Mouse (Mus musculus) forelimb bud, embryonic 11.5 days (tissue): ENCODE data around the gene Mief2.
A peak's percentile ranks its signal among the peaks of the same experiment; 100 is the strongest.

Experiments used
- DNase-seq: peaks from one replicate; pipeline ENCODE4 v3.0.0-alpha.2; 2012; ENCODE audit warnings: low read depth, low spot score

Gene Mief2

DNA sequence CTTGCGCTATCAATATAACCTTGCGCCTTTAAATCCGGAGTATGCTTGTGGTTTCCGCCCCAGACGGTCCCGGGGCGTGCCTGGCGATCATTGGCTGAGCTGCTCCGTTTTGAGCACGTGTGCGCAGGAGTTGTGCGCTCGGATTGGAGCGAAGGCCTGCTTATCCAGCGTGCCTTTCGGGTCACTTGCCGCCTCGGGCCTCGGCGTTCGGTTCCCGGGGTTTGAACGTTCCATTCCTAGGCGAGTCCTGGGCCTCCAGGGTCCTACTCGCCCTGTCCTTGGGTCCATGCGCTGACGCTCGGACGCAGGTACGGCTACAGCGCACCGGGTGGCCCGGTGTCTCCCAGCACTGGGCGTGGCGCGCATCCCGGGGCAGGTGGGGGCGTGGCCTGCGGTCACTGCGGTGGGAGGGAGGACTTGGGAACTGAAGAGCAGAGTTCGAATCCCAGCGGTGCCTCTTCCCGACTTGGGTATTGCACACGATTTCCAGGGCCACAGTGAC is at the start of gene Mief2:
TSS of gene Mief2 (plus strand) at position 139 of the 502 bp plus-strand sequence.
- DNase-seq = peak; percentile 94

DNA sequence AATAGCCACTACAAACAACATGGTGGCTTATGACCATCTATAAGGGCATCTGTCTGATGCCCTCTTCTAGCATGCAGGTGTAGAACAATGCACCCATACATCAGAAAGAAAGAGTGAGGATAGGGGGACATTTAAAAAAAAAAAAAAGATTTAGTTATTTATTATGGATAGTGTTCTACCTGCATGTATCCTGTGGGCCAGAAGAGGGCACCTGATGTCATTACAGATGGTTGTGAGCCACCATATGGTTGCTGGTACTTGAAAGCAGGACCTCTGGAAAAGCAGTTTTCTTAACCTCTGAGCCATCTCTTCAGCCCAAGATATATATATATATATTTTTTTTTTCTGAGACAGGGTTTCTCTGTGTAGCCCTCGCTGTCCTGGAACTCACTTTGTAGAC is 32.0 kb upstream of the Mief2 start:
- no peak for DNase-seq

DNA sequence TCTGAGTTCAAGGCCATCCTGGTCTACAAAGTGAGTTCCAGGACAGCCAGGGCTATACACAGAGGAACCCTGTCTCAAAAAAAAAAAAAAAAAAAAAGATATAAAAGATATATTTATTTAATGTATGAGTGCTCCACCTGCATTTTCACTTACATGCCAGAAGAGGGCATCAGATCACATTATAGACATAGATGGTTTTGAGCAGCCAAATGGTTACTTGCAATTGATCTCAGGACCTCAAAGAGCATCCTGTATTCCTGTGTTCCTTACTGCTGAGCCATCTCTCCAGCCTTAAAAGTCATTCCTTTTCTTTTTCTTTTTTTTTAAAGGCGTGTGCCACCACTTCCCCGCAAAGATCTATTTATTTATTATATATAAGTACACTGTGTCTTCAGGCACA is 30.6 kb upstream of the Mief2 start:
- DNase-seq = peak; percentile 29

DNA sequence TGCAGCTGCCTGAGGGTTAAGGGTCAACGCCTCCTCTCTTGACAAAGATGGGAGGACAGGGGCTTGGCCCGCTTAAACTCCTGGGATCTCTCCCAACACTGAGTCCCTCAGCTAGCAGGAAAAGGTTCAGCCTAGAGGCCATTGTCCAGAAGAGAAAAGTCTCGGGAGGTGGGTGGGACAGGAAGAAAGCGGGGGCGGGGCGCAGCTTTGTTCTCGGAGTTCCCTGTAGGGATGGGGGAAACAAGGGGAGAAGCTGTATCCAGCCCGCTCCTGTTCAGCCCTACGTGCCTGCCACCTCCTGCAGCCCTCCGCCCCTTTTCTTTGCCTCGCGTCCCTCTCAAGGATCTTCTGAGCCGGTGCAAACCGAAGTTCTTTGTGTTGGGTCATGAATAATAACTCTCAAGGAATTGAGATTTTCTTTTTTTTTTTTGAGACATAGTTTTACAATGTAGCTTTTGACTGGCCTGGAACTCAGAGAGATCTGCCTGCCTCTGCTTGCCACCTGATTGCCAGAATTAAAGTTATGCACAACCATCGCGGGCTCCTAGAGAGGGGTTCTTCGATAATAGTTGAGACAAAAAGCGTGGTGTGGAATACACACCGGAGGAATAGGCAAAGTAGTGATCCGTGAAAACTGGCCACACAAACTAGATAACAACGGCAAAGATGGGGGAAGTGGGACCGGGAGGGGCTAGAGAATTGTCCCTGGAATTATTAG is 29.2 kb upstream of the Mief2 start:
- peak; percentile 75 for DNase-seq

DNA sequence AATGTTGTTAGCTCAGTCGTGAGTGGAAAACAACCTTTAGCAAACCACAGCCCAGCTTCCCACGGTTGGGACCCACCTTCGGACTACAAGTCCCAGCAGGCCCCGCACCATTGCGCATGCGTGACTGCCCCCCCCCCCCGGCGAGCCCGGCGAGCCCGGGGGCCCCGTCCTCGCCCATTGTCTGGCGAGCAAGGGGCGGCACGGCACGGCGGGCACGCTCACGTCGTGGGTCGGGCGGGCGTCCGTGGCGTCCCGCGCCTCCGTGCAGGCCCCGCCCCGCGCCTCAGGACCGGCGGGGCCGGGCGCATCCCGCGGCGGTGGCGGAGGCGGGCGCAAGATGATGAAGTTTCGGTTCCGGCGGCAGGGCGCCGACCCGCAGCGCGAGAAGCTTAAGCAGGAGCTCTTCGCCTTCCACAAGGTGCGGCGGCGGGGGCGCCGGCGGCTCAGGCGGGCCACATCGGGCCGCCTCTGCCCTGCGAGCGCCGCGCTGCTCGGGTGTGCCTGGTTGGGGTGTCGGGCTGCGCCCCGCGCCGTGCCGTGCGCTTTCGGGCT is 28.6 kb upstream of the Mief2 start, which contains the start of gene Llgl1:
TSS of gene Llgl1 (plus strand) at position 200 of the 552 bp plus-strand sequence.
- DNase-seq = peak; percentile 89

DNA sequence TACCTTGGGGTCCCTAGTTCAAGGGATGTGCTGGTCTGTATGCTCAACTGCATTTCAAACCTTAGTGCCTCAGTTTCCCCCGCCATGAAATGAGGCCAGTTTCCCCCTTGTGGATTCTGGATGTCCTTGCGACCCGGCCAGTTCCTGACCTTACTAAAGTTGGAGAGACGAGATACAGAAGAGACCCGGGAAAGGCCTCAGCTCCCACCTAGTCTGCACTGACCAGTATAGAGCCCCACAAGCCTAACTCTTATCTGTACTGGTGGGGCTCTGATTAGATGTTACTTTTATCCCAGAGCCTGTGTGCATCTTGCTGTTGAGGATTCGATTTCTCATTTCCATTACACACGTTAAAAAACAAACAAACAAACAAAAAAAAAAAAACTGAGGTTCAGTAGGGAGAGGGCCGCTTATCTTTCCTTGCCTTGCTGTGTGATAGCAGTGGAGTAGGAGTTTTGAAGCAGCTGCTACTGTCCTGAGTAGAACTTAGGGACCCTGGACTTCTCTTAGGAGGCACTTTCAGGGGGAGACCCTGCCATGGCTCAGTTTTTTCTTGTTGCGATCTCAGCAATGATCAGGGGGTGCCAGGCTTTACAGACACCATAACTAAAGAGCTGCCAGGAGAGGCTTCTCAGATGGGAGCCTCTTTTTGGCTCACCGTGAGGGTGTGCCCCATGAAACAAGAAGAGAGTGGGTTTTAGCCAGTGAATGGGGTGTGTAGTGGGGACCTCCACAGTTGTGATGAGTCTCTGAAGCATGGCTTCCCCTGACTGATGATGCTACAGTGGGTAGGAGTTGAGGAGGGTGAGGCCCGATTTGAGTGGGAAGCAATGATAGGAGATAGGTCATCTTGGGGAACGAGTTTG is 27.6 kb upstream of the Mief2 start:
- DNase-seq = no peak

DNA sequence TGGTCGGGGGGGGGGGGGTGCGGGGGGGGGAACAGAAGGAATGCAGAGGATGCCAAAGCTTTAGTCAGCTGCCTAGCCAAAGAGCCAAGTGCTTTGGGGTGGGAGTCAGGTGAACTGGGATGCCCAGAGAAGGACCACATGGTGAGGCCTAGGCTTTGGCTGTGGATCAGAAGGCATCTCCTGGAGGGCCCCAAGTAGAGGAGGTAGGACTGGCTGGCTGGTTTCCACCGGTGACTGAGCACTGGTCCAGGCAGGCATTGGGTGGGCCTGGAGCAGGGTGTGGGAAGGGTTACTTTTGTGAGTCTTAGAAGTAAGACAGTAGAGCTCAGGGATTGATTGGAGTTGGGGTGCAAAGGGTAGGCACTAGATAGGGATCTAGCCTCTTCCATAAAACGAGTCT is 26.6 kb upstream of the Mief2 start:
- DNase-seq = no peak

DNA sequence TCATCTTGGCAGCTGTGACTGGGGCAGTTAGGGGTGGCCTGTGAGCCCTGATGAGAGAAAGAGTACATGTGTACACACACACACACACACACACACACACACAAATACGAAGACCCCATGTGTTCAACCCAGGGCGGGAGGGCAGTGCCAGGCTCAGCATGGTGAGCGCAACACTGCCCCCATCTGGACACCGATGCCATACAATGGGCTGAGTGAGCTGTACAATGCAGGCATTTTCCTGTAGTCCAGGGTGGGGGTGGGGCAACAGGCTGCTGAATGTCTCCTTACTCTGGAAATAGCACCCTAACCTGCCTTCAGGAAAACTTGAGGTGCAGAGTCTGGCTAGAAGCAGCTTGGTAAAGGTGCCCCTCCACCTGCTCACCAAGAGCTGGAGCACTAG is 25.1 kb upstream of the Mief2 start:
- peak; percentile 61 for DNase-seq

DNA sequence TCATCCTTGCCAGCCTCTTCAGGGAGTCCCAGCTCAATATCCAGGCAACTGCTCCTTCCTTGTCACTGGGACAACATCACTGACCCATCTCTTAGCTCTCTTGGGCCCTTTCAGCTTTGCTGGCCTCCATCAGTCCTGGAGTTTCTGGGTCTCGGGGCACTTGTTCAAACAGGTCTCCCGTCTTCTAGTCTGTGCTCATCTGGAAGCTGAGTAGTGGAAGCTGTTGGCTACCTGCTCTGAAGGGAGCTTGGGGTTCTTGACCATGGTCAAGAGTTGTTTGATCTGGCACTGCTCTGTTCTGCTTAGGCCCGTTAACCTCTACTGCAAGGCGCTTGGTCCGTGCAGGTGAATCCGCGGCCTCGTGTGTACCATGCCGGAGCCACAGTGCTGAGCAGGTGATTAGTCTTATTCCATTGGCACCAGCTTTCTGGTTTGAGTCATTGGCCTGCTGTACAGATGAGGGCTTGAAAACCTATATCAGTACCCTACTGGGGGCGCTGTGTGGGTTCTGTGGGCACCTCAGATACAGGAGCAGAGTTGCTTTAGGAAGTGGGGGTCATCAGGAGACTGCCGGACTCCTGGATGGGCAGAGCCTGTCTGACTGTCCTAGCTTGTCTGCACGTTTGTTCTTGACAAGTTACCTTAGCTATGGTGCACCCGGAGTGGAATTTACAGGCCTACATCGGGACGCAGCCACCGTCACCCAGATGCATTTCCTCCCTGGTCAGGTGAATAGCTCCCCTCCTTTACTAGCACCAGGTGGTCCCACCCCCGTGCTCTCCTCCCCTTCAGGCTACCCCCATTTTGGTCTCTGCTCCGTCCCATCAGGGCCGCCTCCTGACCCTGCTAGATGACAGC is 23.9 kb upstream of the Mief2 start:
- no peak for DNase-seq

DNA sequence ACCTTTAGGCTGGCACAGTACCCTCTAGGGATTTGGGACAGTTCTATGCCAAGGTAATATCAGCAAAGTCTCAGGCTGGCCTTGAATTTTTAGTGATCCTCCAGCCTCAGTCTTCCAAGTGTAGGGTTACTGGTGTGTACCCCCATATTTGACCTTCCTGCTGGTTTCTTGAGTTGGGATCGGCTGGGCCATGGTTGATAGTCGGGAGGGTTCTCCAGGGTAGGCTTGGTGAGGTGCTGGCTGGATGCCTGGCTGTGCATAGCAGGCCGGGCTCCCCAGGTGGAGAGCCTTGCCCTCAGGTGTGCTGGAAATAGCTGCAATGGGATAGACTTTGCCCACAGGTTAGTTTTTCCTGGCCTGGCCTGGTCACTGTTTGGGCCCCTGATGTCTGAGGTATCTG is 22.9 kb upstream of the Mief2 start:
- DNase-seq = no peak

DNA sequence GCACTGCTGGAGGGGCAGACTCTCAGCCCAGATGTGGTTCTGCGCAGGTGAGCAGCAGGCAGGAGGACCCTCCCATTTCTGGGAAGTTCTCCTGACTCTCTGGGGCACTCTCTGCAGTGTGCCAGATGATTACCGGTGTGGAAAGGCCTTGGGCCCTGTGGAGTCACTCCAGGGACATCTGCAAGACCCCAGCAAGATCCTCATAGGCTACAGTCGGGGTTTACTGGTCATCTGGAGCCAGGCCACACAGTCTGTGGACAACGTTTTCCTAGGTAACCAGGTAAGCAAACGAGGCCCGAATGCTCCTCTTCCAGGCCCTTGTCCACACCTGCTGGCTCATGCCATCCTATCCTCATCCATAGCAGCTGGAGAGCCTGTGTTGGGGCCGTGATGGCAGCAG is 22.1 kb upstream of the Mief2 start:
- no peak for DNase-seq

DNA sequence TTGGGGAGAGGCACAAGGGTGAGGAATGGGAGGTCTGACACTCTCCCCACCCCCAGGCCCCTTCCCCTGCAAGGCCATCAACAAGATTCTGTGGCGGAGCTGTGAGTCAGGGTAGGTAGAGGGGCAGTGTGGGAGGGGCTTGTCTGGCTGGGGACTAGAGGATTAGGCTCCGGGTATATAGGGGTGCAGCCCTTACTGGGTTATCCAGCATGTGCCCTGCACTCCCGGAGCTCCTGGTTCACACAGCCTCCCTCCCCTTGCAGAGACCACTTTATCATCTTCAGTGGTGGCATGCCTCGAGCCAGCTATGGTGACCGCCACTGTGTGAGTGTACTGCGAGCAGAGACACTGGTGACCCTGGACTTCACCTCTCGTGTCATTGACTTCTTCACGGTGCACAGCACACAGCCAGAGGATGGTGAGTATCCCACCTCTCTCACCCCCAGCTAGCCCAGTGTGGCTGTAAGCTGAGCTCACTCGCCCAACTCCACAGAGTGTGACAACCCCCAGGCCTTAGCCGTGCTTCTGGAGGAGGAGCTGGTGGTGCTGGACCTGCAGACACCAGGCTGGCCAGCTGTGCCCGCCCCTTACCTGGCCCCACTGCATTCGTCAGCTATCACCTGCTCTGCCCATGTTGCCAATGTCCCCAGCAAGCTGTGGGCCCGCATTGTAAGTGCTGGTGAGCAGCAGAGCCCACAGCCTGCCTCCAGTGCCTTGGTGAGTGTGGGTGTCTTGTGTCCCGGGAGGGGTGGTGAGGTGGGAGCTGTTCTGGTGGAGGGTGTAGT is 21.3 kb upstream of the Mief2 start:
- DNase-seq = no peak

DNA sequence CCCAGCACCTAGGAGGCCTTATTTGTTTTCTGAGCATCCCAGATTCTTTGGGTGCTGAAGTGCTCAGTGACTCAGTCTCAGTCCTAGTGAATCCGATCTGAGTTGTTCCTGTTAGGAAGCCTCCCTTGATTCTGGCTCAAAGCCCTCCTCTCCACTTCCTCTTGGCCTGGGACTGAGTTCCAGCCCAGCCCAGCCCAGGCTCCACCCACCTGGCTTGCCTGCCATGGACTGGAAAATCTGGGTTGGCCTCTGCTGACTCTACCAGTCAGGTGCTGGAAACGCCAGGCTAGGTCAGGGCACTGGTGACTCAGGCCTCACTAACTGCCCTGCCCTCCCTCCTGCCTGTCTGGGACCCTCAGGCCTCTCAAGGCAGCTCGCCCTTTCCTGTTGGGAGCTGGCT is 20.5 kb upstream of the Mief2 start:
- no peak for DNase-seq

DNA sequence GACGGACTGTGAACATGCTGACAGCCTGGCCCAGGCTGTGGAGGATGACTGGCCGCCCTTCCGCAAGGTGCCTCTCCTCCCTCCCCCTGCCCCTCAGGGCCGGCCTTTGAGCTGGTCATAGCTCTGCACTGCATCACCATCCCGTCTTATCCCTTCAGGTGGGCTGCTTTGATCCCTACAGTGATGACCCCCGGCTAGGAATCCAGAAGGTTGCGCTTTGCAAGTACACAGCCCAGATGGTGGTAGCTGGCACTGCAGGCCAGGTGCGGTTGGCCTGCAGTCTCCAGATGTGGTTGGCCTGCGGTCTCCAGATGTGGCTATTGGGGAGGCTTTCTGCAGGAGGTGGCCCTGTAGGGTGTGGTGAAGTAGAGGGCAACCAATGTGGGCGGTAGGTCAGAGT is 19.6 kb upstream of the Mief2 start:
- DNase-seq = no peak

DNA sequence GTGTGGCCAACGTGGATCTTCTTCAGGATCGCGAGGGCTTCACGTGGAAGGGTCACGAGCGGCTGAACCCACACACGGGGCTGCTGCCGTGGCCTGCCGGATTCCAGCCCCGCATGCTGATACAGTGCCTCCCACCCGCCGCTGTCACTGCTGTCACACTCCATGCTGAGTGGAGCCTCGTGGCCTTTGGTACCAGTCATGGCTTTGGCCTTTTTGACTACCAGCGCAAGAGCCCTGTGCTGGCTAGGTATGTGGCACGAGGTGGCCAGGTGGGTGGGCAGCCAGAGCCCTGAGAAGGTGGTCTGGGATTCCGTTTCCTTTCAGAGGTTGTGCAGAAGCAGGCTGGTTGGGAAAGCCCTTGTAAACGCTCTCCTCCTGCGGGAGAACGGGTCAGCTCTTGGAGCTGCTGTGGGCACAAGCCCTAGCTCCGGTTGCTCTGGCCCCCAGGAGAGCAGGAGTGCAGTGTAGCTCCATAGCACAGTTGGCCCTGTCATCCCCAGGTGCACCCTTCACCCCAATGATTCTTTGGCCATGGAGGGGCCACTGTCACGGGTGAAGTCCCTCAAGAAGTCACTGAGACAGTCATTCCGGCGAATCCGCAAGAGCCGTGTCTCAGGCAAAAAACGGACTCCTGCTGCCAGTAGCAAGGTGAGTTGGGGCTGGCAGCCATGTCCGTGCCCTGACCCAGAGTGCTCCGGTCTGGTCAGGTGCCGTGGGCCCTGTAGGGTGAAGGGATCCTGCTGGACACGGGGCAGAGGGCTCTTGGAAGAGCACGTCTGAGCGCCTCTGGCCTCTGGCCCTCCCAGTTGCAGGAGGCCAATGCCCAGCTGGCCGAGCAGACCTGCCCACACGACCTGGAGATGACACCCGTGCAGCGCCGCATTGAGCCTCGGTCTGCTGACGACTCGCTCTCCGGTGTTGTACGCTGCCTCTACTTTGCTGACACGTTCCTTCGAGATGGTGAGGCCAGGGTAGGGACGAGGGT is 18.4 kb upstream of the Mief2 start:
- no peak for DNase-seq

DNA sequence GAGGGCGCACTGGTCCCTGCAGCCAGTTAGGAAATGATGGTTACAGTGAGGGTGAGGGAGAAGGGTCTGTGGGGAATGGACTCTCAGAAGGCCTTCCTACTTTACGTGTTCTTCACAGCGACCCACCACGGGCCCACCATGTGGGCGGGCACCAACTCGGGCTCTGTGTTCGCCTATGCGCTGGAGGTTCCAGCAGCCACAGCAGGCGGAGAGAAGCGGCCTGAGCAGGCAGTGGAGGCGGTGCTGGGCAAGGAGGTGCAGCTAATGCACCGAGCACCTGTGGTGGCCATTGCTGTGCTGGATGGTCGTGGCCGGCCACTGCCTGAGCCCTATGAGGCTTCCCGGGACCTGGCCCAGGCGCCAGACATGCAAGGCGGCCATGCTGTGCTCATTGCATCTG is 17.0 kb upstream of the Mief2 start:
- no peak for DNase-seq

DNA sequence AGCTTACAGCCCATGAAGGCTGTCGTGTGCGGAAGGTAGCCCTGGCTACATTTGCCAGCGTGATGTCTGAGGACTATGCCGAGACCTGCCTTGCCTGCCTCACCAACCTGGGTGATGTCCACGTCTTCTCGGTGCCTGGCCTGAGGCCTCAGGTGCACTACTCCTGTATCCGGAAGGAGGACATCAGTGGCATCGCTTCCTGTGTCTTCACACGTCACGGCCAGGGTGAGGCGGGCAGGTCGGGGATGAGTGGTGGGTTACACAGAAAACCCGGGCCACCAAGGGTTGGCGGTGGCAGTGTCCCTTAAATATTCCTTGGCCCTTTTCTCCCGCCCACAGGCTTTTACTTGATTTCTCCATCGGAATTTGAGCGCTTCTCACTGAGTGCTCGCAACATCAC is 16.2 kb upstream of the Mief2 start:
- DNase-seq = no peak

DNA sequence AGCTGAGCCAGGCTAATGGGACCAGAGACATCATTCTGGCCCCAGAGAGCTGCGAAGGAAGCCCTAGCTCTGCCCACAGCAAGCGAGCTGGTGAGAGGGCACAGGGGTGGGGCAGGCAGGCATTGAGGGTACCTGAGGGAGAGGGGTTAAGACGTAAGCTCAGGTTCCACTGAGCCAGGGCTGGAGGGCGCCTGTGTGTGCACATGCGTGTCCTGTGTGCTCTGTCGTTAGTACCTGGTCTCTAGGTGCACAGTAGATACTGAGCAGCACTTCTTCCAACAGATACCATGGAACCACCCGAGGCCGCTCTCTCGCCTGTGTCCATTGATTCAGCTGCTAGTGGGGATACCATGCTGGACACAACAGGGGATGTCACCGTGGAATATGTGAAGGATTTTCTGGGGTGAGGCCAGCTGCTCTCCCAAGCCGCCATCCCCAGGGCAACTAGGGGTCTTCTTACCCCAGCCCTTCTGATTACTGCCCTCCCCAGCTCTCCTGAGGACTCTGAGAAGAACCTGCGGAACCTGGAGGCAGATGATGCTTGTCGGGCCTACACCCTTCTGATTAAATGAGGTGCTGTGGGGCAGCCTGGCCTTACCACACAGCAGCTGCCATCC is 15.5 kb upstream of the Mief2 start:
- DNase-seq = no peak

DNA sequence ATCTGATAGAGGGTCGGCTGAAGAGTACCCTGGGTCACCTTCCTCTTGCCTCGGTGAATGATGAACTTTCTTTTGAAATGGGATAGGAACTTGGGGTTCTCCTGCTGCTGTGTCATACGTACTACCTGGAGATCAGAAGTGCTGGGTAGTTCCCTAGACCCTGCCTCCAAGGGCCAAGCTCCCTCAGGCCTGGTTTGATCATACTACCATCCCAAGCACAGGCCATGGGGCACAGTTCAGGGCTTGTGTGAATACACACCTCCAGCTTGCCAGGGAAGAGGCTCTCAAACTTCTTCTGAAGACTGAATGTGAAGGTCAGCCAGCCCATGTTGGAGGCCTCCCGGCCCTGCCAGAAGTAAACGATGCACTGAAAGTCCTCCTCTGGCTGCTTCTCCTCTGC is 12.4 kb upstream of the Mief2 start:
- DNase-seq = no peak
